Mouse (Mus musculus) layer of hippocampus, postnatal 10 days (tissue): ENCODE data around the gene Enah. TPM values are rescaled to one million over a fixed set of nuclear protein-coding genes. Genes with fewer than 3 reads are reported as not detected.

Experiments
- DNase-seq, 2 experiments: peaks; one replicate each; pipeline ENCODE4 v3.0.0; 2021; ENCODE audit warnings: low spot score in 2 of 2
- total RNA-seq, 2 experiments: library from RNA; stranded (reverse); gene quantifications; 2 replicates each; pipeline ENCODE4 v1.2.3; 2021

The Enah gene
- total RNA-seq, 2 experiments from 2014 or later: 173 to 184 TPM

GRCm38 (mm10) chr1:181850441-181850840 is 169.3 kb downstream of the Enah start:
- no peak for DNase-seq

GRCm38 (mm10) chr1:181848210-181848609 is 171.6 kb downstream of the Enah start:
- no peak for DNase-seq

- no peak for DNase-seq
Measured at GRCm38 (mm10) chr1:181847396-181847795, 172.4 kb downstream of the Enah start.

Other genes starting within 250 kb of the Enah start
- gene Lbr, start 176.9 kb downstream of the Enah start, total RNA-seq: 10 to 100 TPM; 15.0 to 17.8 TPM
- gene Srp9, start 104.7 kb upstream of the Enah start, total RNA-seq: 10 to 100 TPM; 54.4 to 59.7 TPM
- gene Vmn1r1, start 144.5 kb upstream of the Enah start, total RNA-seq: not detected